Mouse (Mus musculus) forebrain, embryonic 13.5 days (tissue): ENCODE results near the gene Miip. TPM values are rescaled to one million over a fixed set of nuclear protein-coding genes. Genes with fewer than 3 reads are reported as not detected.

Experiments
- ATAC-seq: fragments of 200-750 bp; cut with Nextera tagmentation; 2 replicates; pipeline ENCODE4 v1.8.0; 2017
- H3K27ac ChIP-seq: fragments of 300-500 bp; sonication (generic); 2 replicates; pipeline ENCODE4 v1.5.1; 2015; ENCODE audit warnings: inconsistent platforms, mild to moderate bottlenecking, moderate library complexity
- H3K27me3 ChIP-seq: fragments of 300-500 bp; sonication (generic); 2 replicates; pipeline ENCODE4 v1.6.1; 2015; ENCODE audit warnings: mild to moderate bottlenecking, inconsistent platforms
- H3K36me3 ChIP-seq: fragments of 300-500 bp; sonication (generic); 2 replicates; pipeline ENCODE4 v1.6.1; 2015; ENCODE audit warnings: mild to moderate bottlenecking, inconsistent platforms; ENCODE audit not compliant: poor library complexity, severe bottlenecking
- H3K4me1 ChIP-seq: fragments of 300-500 bp; sonication (generic); 2 replicates; pipeline ENCODE4 v1.6.1; 2015; ENCODE audit warnings: inconsistent platforms
- H3K4me2 ChIP-seq: fragments of 300-500 bp; sonication (generic); 2 replicates; pipeline ENCODE4 v1.6.1; 2015; ENCODE audit warnings: inconsistent platforms, mild to moderate bottlenecking, moderate library complexity
- H3K4me3 ChIP-seq: fragments of 300-500 bp; sonication (generic); 2 replicates; pipeline ENCODE4 v1.5.1; 2015; ENCODE audit warnings: mild to moderate bottlenecking, inconsistent platforms
- H3K9ac ChIP-seq: fragments of 300-500 bp; sonication (generic); 2 replicates; pipeline ENCODE4 v1.6.1; 2015; ENCODE audit warnings: mild to moderate bottlenecking, inconsistent platforms
- H3K9me3 ChIP-seq: fragments of 300-500 bp; sonication (generic); replicated peaks from 2 replicates; pipeline ENCODE4 v1.6.1; 2016; ENCODE audit warnings: inconsistent platforms
- WGBS: fragments of 180-500 bp; shearing (Covaris S2); methylation state at CpG from one replicate; pipeline ENCODE4 v1.1.7; 2015; 5-methylcytosine and 5-hydroxymethylcytosine counted together
- polyA plus RNA-seq: library from polyadenylated mRNA; unstranded; fragments of >200 nt; fragmentation: Nextera tagmentation; extraction: Ambion mirVana; gene quantifications from 2 replicates; pipeline ENCODE4 v1.2.1, GENCODE M21; 2015

Gene Miip
- polyA plus RNA-seq, 1 experiment from 2014 or later = 60.4 TPM

DNA sequence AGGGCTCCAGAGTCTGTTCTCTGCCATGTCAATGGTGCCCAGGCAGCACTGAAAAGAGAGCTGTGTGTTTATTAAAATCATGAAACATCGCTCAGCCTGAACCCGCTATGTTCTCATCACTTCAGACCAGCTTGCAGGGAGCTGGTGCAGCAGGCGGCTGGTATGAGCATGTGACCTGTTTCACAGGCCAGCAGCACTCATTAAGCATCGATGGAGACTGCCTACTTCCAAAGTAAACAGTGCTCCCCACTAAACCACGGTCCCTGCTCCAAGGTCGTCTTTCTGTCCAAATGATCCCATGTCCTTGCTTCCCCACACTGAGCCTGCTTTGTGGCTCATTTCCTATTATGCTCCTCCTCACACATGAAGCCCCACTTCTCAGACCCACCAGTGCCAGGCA lies 21.7 kb upstream of the Miip start:
- Histone ChIP-seq H3K27ac (no peak overlapping the region), H3K4me2 (no peak overlapping the region), H3K36me3 (peaks cover 93% of the 10 kb centered on the region), H3K9ac (no peak overlapping the region), H3K27me3 (no peaks in the 10 kb centered on the region), H3K4me1 (no peaks in the 10 kb centered on the region), H3K4me3 (no peak overlapping the region), H3K9me3 (no peaks in the 10 kb centered on the region)
- ATAC-seq = no peak
- 92% methylated on average over 6 of the region's 6 CpGs for WGBS

DNA sequence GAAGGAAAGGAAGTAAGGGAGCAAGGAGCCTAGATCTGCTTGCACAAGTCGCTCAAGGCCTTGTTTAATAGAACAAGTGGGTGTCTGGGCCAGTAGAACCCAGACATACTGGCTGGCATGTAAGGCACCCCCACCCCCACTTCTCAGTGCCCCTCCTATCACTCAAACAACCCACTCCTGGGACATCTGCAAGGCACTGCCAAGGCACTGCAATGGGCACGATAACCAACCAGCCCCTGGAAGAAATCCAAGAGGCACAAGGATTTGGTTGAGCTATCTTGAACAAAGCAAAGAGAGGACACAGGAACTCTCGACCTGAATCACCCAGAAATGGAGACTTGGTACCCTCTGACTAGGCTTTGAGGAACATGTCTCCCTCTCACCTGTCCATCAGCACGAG lies 19.6 kb upstream of the Miip start:
- 90% methylated on average over 4 of the region's 4 CpGs for WGBS
- Histone ChIP-seq H3K27me3 (no peaks in the 10 kb centered on the region), H3K9ac (no peak overlapping the region), H3K4me2 (no peak overlapping the region), H3K4me1 (no peaks in the 10 kb centered on the region), H3K36me3 (peaks cover 92% of the 10 kb centered on the region), H3K9me3 (no peaks in the 10 kb centered on the region), H3K4me3 (no peak overlapping the region), H3K27ac (no peak overlapping the region)
- ATAC-seq = no peak

- no peak overlapping the region for H3K9ac ChIP-seq
- ATAC-seq = no peak
- H3K36me3 ChIP-seq = peaks cover 92% of the 10 kb centered on the region
- H3K9me3 ChIP-seq = no peaks in the 10 kb centered on the region
- 96% methylated on average over 7 of the region's 7 CpGs for WGBS
- no peak overlapping the region for H3K4me3 ChIP-seq
- no peak overlapping the region for H3K27ac ChIP-seq
- H3K27me3 ChIP-seq = no peaks in the 10 kb centered on the region
- H3K4me1 ChIP-seq = no peaks in the 10 kb centered on the region
- no peak overlapping the region for H3K4me2 ChIP-seq
Observed at GRCm38 (mm10) chr4:147887277-147887676, 18.7 kb upstream of the Miip start.

DNA sequence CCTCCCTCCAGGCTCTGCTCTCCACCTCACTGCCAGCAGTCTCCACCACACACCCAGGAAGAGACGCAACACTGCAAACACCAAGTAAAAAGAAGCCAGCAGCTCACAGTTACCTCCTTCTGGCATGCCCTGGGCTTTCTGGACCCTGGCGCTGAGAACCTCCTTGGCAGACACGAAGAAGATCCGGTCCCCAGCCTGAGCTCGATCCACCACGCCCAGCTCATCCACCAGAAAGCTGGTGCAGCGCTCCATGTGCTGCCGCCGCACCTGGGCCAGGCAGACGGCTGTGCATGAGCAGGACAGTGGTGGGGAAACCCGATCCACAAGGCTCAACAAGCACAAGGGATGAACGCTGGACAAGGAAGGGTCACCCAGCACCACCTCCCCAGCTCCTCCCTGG lies 17.5 kb upstream of the Miip start:
- WGBS = 96% methylated on average over 12 of the region's 12 CpGs
- Histone ChIP-seq H3K9ac (no peak overlapping the region), H3K4me1 (no peaks in the 10 kb centered on the region), H3K9me3 (no peaks in the 10 kb centered on the region), H3K27ac (no peak overlapping the region), H3K4me3 (no peak overlapping the region), H3K36me3 (peaks cover 93% of the 10 kb centered on the region), H3K4me2 (no peak overlapping the region), H3K27me3 (no peaks in the 10 kb centered on the region)
- no peak for ATAC-seq

DNA sequence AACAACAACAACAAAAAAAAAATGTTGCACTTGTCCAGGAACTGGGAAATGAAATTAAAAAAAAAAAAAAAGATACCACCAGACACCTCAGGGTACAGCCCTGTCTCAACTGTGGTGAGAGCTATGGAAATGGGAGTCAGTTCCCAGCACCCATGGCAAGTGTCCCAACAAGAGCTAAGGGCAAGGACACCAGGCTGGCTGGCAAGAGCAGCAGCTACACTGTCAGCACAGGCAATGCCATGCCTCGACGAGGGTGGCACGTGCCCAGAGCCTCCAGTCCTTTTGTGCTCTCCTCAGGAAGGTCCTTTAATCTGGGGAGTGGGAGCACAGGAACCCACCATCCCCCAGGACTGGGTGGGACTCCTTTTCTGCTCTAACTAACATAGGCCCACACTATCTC lies 15.5 kb upstream of the Miip start:
- Histone ChIP-seq H3K4me3 (no peak overlapping the region), H3K4me2 (no peak overlapping the region), H3K27ac (no peak overlapping the region), H3K36me3 (peaks cover 96% of the 10 kb centered on the region), H3K4me1 (no peaks in the 10 kb centered on the region), H3K27me3 (no peaks in the 10 kb centered on the region), H3K9ac (no peak overlapping the region), H3K9me3 (no peaks in the 10 kb centered on the region)
- 97% methylated on average over 3 of the region's 3 CpGs for WGBS
- ATAC-seq = no peak

DNA sequence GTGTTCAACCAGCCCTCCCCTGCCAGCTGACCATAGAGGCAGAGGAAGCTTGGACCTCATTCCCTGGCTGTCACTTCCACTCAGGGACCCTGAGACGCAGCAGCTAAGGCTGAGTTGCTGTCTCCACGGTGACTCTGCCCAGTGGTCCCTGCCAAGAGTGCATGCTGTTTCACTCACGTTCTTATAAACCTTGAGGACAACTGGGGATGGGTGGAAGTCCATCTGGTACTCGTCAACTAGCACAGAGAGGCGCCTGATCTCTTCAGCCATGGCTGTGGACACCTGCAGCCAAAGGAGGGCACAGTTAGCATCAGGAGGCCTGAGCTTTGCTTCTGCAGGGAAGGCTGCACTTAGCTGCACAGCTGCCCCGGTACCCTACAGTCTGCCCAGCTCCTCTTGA lies 14.4 kb upstream of the Miip start:
- Histone ChIP-seq H3K4me3 (no peak overlapping the region), H3K27ac (no peak overlapping the region), H3K27me3 (no peaks in the 10 kb centered on the region), H3K9me3 (no peaks in the 10 kb centered on the region), H3K9ac (no peak overlapping the region), H3K4me1 (no peaks in the 10 kb centered on the region), H3K4me2 (no peak overlapping the region), H3K36me3 (peaks cover 96% of the 10 kb centered on the region)
- ATAC-seq = no peak
- WGBS = 91% methylated on average over 6 of the region's 6 CpGs

GRCm38 (mm10) chr4:147881792-147882191 lies 13.2 kb upstream of the Miip start:
- Histone ChIP-seq H3K27ac (no peak overlapping the region), H3K36me3 (peaks cover 93% of the 10 kb centered on the region), H3K4me2 (no peak overlapping the region), H3K4me3 (no peak overlapping the region), H3K9me3 (no peaks in the 10 kb centered on the region), H3K4me1 (no peaks in the 10 kb centered on the region), H3K27me3 (no peaks in the 10 kb centered on the region), H3K9ac (no peak overlapping the region)
- 91% methylated on average over 7 of the region's 7 CpGs for WGBS
- ATAC-seq = no peak

DNA sequence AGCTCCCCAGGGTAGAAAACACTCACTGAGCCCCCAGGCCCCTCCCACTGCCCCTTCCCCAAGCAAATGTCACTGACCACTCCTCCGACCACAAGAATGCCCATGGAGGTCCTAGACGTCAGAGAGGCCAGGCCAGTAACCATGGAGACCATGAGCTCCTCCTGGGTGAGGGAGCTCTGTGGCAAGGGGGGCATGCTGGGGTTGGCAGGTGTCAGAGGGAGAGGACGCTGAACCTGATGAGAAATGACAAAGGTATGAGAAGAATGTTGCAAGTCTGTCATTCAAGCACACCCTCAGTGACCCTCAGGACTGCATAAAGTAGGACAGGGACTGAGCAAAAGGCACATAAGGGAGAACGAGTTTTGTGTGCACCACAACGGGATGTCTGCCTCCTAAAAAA lies 11.2 kb upstream of the Miip start:
- no peak overlapping the region for H3K4me2 ChIP-seq
- no peak overlapping the region for H3K4me3 ChIP-seq
- 68% methylated on average over 5 of the region's 5 CpGs for WGBS
- no peak overlapping the region for H3K27ac ChIP-seq
- no peaks in the 10 kb centered on the region for H3K4me1 ChIP-seq
- no peaks in the 10 kb centered on the region for H3K27me3 ChIP-seq
- peaks cover 93% of the 10 kb centered on the region for H3K36me3 ChIP-seq
- no peaks in the 10 kb centered on the region for H3K9me3 ChIP-seq
- H3K9ac ChIP-seq = no peak overlapping the region
- no peak for ATAC-seq

DNA sequence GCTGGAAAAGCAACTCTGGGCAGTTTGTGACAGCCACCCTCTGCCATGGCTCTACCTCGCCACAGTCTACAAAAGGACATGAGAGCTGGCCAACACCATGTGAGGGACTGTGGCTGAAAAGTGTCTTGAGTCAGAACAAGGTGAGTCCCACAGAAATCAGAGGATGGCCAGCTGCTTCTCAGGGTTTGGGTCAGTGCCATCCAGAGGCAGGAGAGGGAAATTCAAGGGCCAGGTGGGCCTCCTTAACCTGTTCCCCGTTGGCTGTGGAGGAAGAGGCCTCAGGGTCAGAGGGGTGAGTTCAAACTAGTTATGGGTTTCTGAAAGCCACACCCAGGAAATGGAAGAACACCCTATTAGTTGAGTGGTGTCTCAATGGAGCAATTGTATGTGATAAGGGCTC lies 10.8 kb upstream of the Miip start:
- Histone ChIP-seq H3K9ac (no peak overlapping the region), H3K4me3 (no peak overlapping the region)

GRCm38 (mm10) chr4:147878537-147878936 lies 9.9 kb upstream of the Miip start:
- no peak for ATAC-seq
- Histone ChIP-seq H3K27ac (no peak overlapping the region), H3K4me3 (no peak overlapping the region), H3K4me2 (no peak overlapping the region), H3K9ac (no peak overlapping the region), H3K36me3 (peaks cover 95% of the 10 kb centered on the region), H3K27me3 (no peaks in the 10 kb centered on the region), H3K9me3 (no peaks in the 10 kb centered on the region), H3K4me1 (no peaks in the 10 kb centered on the region)
- 95% methylated on average over 9 of the region's 9 CpGs for WGBS

More for the DNA sequence above, 10.8 kb upstream of the Miip start:
- no peak overlapping the region for H3K4me2 ChIP-seq
- no peaks in the 10 kb centered on the region for H3K27me3 ChIP-seq
- H3K4me1 ChIP-seq = no peaks in the 10 kb centered on the region
- no peak for ATAC-seq
- H3K9me3 ChIP-seq = no peaks in the 10 kb centered on the region
- WGBS = 81% methylated on average over 2 of the region's 2 CpGs
- H3K27ac ChIP-seq = no peak overlapping the region
- peaks cover 94% of the 10 kb centered on the region for H3K36me3 ChIP-seq

DNA sequence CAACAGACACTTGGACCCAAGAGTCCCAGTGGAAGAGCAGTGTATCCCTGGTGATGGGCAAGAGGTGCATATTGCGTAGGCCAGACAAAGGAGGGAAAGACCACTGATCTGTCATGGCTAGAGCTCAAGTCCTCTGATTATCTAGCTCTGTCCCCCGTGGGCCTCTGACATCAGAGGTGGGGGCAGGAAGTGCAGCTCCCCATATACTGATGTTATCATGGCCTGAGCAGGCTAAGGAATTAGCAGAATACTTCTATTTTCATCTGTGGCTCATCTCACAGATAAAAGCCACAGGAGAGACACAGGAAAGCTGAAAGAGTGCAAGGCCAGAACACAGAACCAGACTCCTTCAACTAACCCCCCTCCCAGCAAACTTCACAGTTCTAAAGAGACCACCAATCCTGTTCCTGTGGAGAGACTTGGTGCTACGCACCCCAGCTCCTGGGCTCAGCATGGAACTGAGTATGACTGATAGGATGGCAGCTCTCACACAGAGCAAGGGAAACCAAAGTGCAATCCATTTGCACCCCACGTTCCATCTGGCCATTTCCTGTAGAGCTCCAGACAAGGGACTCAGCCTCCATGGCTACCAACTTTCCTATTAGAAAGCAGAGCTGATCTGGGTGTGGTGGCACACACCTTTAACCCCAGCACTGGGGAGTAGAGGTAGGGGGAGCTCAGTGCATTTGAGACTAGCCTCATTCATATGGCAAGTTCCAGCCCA lies 7.4 kb upstream of the Miip start:
- H3K4me3 ChIP-seq = no peak overlapping the region
- H3K36me3 ChIP-seq = peaks cover 93% of the 10 kb centered on the region
- H3K9ac ChIP-seq = no peak overlapping the region
- 93% methylated on average over 4 of the region's 4 CpGs for WGBS
- no peak for ATAC-seq
- H3K27ac ChIP-seq = no peak overlapping the region
- no peak overlapping the region for H3K4me2 ChIP-seq
- H3K9me3 ChIP-seq = no peaks in the 10 kb centered on the region
- H3K4me1 ChIP-seq = no peaks in the 10 kb centered on the region
- H3K27me3 ChIP-seq = no peaks in the 10 kb centered on the region

GRCm38 (mm10) chr4:147869238-147869637 lies 622 bp upstream of the Miip start:
- Histone ChIP-seq H3K9ac (peak overlapping the region; percentile 74), H3K27me3 (no peaks in the 10 kb centered on the region), H3K4me1 (peaks cover 26% of the 10 kb centered on the region), H3K4me2 (peak overlapping the region; percentile 91), H3K27ac (no peak overlapping the region; the same call in 1 of the 2 replicates), H3K36me3 (peaks cover 53% of the 10 kb centered on the region), H3K9me3 (no peaks in the 10 kb centered on the region), H3K4me3 (peak overlapping the region; percentile 86)
- ATAC-seq = no peak
- 16% methylated on average over 5 of the region's 5 CpGs for WGBS
